Mouse (Mus musculus): ENCODE data around the gene Smarca4.
"Not testable (repeated sequence)": the region's sequence is repeated elsewhere in the genome, so short reads cannot be mapped to it uniquely, and the experiment has no call there.

Smarca4 gene

DNA sequence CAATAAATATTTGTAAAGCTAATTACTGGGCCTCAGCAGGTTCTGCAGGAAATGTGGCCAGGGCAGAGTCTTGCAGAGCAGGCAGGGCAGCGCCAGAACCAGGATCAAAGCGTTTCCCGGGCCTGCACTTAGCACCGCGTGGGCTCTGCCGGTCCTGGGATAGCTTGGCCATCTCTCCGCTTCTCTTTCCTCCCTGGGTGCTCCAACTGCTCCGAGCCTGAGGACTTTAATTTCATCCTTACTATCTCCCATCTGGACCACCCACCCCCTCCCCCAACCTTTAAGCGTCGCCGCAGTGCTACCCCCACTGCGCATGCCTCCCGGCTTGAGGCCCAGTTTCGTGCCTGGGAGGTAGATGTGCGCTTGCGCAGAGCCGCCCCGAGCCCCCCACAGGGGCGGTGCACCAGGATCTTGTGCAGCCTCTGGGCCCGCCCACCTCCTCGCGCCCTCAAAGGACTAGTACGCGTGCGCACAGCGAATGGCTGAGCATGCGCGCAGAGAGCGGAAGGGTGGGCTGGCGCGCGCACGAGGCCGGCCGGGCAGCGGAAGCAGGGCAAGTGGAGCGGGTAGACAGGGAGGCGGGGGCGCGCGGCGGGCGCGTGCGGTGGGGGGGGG, at the start of gene Smarca4:
Gene Smarca4 (plus strand): TSS at position 553 of the 615 bp plus-strand sequence.
- in situ Hi-C loops (cut with MseI, MboI): no loop called here

DNA sequence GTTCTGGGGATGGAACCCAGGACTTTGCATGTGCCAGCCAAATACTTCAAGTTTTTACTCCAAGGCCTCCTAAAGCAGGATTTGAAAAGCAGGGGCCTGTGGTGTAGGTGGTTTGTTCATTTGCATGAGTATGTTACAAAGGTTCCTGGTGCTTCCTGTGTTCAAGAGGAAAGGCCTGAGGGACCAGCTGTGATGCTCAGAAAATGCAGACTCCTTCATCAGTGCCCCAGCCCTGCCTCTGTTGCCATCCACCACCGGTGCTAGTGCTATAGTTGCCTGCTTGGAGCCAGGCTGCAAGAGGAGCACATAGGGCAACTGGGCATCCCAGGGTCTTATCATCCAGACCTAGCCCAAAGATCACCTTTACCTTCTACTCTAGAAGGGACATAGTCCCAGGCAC, 49.4 kb upstream of the Smarca4 start:
- in situ Hi-C loops (cut with MseI, MboI): no loop called here

DNA sequence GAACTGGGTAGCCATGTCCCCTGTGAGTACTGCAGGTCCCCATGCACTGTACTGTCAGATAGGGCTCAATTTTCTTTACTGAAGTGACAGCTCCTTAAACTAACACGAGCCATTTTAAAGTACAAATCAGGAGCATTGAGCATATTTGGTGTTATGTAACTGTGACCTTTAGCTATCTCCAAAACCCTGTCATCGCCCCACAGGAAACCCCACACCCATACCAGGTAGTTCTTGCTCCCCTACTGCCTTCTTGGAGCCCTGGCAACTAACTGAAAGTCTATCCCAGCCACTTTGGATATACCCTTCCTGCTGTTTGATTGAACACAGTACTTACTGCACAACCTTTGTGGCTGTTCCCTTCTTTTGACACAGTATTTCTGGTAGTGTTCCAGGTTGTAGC, 48.9 kb upstream of the Smarca4 start:
- in situ Hi-C loops (cut with MseI, MboI): no loop called here

DNA sequence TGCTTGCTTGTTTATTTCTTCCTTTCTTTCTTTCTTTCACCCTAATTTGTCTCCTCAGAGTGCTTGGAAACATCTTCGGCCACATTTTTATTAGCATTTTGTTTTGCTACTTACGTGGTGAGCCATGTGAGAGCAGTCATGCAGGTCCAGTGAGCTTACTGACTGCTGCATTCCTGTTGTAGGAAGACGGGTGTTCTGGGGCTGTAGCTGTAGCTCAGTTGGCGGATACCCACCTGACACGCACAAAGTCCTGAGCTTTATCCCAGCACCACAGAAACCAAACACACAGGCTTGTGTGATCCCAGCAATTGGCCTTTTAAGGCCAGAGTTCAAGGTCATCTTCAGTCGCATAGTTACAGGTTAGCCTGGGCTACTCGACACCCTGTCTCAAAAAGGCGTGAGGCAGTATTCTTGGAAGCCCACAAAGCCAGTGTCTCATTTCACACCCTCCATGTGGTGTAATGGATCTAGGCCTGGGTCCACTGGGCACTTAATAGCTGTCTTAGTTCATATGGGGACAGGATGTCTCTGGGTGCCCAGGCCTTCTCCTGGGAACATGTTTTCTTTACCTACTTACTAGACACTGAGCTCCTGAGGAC, 47.2 kb upstream of the Smarca4 start:
- in situ Hi-C loops (cut with MseI, MboI): no loop called here

DNA sequence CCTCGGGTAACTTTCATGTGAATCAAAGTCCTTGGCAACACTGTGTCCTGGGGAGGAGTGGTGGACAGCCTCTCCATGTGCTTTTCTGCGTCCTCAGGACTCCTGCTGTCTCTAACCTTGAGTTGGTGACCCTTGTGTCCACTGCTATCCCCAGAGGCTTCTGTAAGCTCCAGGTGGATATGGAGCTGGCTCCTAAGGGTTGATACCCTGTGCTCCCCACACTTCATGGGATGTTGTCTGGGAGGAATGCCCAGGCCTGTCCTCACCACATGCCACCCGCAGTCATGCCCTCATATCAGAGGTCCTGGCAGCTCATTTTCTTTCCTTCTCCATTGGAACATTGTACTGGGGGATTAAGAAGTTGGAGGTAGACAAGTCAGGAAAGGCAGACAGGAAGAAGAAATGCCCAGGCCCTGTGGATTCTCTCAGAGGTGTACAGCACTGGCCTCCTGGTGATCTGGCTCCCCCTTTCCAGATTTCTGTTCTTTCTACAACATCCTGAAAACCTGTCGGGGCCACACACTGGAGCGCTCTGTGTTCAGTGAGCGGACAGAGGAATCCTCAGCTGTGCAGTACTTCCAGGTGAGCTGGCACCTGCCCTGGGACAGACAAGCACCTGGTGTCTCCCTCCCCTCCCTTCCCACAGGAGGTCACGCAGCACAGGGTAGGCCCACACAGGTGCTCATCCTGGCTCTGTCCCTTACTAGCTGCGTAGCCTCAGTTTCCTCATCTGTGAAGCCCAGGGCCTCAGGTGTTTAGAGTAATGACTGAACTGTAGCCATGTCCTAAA, 41.8 kb upstream of the Smarca4 start:
- in situ Hi-C loops (cut with MseI, MboI): no loop called here

DNA sequence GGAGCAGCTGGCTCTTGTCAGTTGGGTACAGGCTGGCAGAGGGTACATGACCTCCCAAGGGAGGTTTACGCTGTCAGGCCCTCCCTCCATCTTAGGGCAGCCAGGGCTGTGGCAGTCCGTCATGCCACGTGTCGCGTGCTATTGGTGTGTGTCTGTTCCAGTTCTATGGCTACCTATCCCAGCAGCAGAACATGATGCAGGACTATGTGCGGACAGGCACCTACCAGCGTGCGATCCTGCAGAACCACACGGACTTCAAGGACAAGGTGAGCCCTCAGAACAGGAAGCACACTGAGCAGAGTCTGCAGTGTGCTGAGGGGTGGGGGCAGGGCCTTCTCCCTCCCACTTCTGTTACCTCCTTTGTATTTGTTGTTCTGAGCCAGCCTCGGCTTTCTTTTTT, 40.7 kb upstream of the Smarca4 start:
- in situ Hi-C loops (cut with MseI, MboI): no loop called here

DNA sequence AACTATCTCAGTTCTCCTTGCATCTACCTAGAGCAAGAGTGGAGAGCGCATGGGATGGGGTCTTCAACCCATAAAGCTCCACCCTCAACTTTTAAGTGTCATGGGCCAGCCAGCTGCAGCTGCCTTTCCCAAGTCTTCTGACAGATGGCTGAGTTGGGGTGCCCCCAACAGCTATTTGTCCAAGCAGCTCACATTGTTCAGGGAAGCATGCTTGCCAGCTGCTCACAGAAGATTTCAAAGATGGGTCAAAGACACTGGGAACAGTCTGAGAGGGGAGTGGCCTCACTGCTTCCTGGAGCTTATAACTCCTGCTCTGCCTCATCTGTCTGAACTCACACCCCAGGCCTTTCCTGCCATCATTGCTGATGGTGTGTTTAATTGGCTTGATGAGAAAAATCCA, 39.7 kb upstream of the Smarca4 start:
- in situ Hi-C loops (cut with MseI, MboI): no loop called here

DNA sequence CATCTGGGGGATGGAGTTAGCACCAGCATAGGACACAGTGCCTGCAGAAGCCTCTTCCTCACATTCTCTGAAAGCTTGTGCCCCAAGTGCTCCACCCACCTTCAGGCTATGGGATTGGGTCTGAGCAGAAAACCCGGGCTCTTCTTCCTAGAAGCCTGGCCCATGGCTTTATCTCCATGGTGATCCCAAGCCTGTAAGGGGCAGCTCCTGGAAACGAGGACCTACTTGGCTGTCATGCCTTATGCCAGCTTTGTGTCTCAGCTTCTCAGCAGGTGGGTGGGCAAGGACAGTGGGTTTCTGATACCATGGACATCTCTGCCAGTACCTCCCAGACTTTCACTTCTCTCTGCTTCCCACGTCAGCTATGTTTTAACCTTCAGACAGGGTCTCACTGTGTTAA, 37.7 kb upstream of the Smarca4 start:
- in situ Hi-C loops (cut with MseI, MboI): no loop called here

DNA sequence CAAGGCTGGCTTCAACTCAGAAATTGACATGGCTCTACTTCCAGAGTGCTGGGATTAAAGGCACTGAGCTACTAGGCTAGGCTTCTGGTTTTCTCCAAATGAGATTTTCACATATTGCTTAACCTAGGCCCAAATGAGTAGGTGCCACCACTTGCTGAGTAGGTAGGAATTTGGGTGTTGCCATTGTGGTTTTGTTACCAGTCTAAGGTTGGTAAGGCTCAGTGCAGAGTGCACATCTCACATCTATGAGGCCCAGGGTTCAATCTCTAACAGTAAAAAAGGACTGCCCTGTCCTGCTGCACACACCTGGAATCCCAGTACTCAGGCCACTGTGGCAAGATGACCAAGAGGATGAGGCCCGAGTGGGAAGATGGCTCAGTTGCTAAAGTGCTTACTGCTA, 30.6 kb upstream of the Smarca4 start:
- in situ Hi-C loops (cut with MseI, MboI): no loop called here

DNA sequence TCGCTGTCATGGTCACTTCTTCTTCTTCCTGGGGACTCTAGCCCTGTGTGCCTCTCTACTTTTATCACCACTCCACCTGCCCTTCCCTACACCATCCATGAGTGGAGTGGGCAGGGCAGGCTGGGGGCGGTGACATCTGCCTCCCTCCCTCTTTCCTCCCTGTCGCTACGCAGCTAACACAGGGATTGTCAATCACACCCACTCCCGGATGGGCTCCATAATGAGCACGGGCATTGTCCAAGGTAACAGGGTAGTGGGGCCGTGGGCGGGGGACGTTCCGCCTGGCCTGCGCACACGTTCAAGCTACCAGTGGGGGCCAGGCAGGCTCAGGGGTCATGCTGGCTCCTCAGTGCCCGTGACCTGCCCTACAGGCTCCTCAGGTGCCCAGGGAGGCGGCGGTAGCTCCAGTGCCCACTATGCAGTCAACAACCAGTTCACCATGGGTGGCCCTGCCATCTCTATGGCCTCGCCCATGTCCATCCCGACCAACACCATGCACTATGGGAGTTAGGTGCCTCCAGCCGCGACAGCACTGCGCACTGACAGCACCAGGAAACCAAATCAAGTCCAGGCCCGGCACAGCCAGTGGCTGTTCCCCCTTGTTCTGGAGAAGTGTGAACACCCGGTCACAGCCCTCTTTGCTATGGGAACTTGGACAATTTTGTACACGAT, 28.2 kb upstream of the Smarca4 start:
- in situ Hi-C loops (cut with MseI, MboI): no loop called here

DNA sequence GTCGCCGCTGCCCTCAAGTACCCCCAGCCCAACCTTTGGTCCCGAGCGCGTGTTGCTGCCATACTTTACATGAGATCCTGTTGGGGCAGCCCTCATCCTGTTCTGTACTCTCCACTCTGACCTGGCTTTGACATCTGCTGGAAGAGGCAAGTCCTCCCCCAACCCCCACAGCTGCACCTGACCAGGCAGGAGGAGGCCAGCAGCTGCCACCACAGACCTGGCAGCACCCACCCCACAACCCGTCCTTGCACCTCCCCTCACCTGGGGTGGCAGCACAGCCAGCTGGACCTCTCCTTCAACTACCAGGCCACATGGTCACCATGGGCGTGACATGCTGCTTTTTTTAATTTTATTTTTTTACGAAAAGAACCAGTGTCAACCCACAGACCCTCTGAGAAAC, 27.6 kb upstream of the Smarca4 start:
- in situ Hi-C loops (cut with MseI, MboI): no loop called here

DNA sequence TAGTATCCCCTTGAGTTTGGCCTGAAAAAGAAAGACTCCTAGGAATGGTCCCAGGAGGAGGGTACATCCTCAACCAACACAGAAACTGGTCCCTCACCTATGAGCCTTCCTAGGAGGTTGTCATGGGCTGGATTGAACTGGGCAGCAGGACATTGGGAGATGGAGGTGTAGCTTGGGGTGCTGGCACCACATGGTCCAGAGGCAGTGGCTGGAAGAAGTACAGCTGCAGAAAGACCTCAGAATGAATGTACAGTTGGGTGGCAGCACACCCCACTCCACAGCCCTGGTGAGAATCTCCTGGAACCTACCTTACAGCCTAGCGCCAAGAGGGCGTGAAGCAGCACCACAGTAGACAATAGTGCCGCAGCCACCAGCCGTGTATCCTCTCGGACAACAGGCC, 26.4 kb upstream of the Smarca4 start:
- in situ Hi-C loops (cut with MseI, MboI): no loop called here

DNA sequence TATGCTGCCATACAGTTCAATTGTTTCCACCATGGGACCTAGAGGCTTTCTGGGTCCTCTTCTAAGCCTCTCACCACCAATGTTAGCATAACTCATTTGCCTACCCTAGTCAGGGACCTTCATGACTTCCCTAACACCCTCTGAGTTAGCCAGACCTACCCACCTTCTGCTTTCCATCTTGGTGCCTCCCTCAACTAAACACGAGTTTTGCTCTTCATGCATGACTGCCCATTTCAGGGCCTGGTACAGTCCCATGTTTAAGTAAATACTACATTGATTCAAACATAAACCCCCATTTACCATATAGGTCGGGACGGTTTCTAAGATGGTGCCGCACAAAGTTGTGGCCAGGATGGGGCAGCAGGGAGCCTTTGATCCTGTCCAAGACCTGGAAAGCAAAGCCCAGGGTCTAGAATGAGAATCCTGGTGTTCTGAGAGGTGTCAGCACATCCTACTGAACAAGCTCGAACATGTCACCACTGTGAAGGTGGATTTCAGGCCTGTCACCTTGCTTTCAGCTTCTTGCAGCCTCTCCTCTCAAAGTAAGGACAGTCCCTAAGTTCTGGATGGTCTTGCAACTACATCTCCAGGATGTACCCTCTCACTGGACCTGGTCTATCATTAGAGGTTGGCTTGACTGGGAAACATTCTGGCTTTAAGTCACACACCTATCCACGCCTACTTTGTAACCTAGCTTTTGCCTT, 24.7 kb upstream of the Smarca4 start:
- in situ Hi-C loops (cut with MseI, MboI): no loop called here

DNA sequence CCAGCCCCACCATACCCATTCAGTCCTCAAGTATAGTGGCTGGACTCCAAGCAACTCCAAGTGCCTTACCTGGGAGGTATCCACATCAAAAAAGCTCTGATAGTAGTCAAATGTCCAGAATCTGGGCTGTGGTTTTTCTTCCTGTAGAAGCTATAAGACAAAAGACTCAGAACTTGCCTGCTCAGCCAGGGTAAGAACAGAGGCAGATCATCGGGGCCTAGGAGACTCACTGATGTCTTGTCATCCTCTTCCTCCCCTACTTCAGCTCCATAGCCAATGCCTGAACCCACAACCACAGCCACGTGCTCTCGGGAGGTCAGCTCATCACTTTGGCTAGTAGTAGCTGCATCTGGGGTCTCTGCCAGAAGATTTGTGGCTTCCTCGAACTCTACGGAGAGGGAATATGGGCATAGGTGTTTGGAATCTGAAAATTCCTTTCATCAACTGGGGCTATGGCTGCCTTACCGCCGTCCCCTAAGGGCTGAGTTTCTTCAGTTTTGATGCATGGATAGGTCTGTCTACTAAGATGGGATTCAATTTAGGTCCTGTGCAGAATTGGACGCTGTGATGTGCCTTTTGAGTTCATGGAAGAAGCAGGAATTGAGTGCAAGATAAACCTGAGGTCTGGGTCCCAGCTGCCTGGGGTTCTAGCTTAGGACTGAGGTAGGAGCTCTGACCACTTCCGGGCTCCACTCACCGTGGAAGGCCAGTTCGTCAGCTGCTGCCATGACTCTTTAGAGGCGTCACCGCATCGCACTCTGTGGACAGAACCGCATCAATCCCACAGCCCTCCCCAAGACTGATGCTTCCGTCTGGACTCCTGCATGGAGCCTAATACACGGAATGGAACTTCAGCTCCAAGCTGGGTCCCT, 23.9 kb upstream of the Smarca4 start:
- in situ Hi-C loops (cut with MseI, MboI): no loop called here

DNA sequence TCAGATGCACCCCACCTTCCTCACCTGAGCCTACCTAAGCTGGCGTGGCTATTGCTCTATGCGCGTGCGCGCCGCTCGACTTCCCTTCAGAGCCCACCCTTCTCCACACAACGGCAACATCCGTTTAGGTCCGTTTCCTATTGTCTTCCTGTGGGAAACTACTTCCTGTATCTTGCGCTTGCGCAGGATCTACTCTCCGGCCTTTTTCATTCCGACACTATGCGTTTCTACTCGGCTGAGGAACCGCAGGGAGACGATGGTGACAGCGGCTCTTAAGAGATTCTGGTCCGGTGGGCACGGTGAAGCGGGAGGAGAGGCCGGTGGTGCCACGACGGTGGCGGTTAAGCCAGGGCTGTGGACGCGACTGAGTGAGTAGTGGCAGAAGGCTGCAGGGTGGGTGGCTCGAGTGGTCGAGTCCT, 23.3 kb upstream of the Smarca4 start, which contains the start of the genes Timm29 and Yipf2:
Gene Timm29 (plus strand): TSS at position 20 of the 419 bp plus-strand sequence.
Gene Yipf2 (minus strand): TSS at position 126 of the 419 bp plus-strand sequence.
- in situ Hi-C loops (cut with MseI, MboI): no loop called here

DNA sequence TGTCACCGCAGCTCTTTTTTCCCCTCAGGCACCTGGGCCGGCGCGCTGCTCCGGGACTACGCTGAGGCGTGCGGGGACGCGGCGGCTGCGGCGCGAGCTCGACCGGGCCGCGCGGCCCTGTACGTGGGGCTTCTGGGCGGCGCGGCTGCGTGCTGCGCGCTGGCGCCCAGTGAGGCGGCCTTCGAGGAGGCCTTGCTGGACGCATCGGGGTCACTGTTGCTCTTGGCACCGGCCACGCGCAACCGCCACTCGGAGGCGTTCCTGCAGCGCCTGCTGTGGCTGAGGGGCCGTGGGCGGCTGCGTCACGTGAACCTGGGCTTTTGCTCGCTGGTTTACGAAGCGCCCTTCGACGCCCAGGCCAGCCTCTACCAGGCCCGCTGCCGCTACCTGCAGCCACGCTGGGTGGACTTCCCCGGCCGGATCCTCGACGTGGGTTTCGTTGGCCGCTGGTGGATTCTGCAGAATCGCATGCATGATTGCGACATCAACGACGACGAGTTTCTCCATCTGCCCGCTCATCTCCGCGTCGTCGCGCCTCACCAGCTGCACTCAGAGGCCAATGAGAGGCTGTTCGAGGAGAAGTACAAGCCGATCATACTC, 22.7 kb upstream of the Smarca4 start:
- in situ Hi-C loops (cut with MseI, MboI): no loop called here

DNA sequence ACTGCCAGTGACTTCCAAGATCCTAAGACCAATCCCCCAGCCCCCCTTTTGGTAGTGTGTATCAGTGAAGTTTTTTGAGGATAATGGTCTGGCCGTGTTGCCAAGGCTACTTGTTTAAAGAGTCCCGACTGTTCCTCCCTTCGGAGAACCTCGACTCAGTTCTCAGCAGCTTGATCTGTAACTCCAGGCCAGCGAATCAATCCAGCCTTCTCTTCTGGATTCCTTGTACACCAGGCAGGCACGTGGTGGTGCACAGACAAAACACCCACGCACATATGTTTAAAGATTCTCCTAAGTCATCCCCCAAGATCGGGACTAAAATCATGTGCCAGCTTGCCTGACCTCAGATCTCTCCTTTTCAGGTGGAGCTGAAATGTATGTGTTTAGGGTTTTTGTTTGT, 21.6 kb upstream of the Smarca4 start:
- in situ Hi-C loops (cut with MseI, MboI): not testable (repeated sequence)

DNA sequence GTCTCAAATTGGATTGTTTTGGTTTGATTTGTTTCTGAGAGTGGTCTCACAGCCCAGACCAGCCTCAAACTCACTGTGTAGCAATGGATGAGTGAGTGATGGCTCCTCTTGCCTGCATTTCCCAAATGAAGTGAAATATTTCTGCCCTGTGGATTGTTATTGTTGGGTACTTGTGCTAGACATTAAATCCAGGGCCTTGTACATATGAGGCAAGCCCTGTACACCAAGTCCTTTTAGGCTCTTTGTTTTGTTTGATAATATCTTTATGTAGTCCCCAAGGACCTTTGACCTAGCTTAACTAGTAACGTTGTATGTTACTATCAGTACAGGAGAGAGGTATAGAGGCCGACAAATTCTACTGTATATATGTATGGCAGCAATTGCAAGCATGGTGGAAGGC, 21.1 kb upstream of the Smarca4 start:
- in situ Hi-C loops (cut with MseI, MboI): no loop called here

DNA sequence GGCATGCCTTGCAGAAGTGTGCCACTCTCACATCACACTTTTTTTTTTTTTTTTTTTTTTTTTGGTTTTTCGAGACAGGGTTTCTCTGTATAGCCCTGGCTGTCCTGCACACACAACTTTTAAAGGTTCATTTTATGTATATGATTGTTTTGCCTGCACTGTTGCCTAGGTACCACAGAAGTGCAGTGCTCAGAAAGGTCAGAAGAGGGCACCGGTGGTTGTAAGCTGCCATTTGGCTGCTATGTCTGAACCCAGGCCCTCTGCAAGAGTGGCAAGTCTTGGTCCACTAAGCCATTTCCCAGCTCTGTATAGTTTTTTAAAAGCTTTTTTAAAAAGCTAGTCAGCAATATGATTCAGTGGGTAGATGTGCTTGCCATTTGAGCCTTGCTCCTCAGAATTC, 17.8 kb upstream of the Smarca4 start:
- in situ Hi-C loops (cut with MseI, MboI): no loop called here

DNA sequence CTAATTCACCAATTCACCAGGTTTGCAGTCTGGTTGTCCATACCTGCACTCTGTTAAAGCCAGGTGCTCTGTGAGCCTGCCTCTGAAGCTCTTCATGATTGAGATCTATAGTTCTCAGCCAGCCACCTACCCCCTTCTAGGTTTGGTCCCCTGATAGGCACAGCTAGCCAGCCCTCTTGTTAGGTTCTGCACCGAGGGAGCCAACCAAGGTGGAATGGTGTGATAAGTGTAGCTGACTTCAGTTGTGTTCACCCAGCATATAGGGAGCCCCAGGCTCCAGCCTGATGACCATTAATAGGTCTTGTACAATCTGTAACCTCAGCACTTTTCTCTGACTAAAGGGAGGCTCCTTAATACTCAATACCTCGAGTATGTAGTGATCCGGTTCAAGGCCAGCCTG, 15.8 kb upstream of the Smarca4 start:
- in situ Hi-C loops (cut with MseI, MboI): no loop called here
